ENCODE assay signal across 8 mouse cellular contexts in genomic region chr2:127070435-127070841, GRCm38 (mm10). TPM values are rescaled to one million over a fixed set of nuclear protein-coding genes. Genes with fewer than 3 reads are reported as not detected.
A peak's percentile ranks its signal among the peaks of the same experiment; 100 is the strongest.
DNase-seq lines count a peak whose midpoint lies in the region; ATAC-seq lines count a peak whose summit lies in the region.

TSS of gene Blvra (plus strand) at chr2:127070665.

- peaks cover 10% of the 10 kb centered on the region for H3K4me1 ChIP-seq in lung, embryonic 16.5 days (replicated peaks; ENCODE audit: control insufficient read depth, insufficient read depth, low read length)

- no peaks in the 10 kb centered on the region for H3K27me3 ChIP-seq in lung, embryonic 16.5 days (ENCODE audit: control insufficient read depth, insufficient read depth, low read depth, low read length)

- no peaks in the 10 kb centered on the region for H3K9me3 ChIP-seq in lung, embryonic 16.5 days (ENCODE audit: control insufficient read depth, low read length)

- H3K4me2 ChIP-seq in lung, embryonic 16.5 days (ENCODE audit: low read depth, low read length): peak within 1 kb of the TSS; percentile 78

- peak; percentile 90 for DNase-seq in MEL-GATA-1-ER (ENCODE audit: extremely low read depth, low read depth)
- peak; percentile 80 for DNase-seq in cerebellum, adult 8-10 months
- peak; percentile 96 for DNase-seq in forelimb bud, embryonic 11.5 days (ENCODE audit: low read depth, low spot score)
- peak; percentile 62 for DNase-seq in layer of hippocampus, adult 9-10 months (ENCODE audit: low spot score)
- DNase-seq in ovary, postnatal 10 days (ENCODE audit: low spot score): peak; percentile 63
- peak; percentile 84 to 86 for DNase-seq in thymus, postnatal 10 days (ENCODE audit: low spot score in 2 of 2)

- peak within 1 kb of the TSS; percentile 47 for H3K27ac ChIP-seq in lung, embryonic 16.5 days (ENCODE audit: low read length)

- H3K4me3 ChIP-seq in lung, embryonic 16.5 days (ENCODE audit: low read length): peak within 1 kb of the TSS; percentile 88

- ATAC-seq in hematopoietic stem cell, adult 5-6 weeks (replicated peaks in 1 of 2; ENCODE audit: insufficient read depth in 1 of 2, low FRiP score in 2 of 2, low TSS enrichment in 1 of 2, low read depth in 1 of 2, poor library complexity in 2 of 2, severe bottlenecking in 2 of 2): peak; percentile 100
- ATAC-seq in lung, embryonic 16.5 days (ENCODE audit: low read depth): peak; percentile 100

- 1% methylated on average over 22 of the region's 32 CpGs for WGBS in lung, embryonic 16.5 days

- H3K9ac ChIP-seq in lung, embryonic 16.5 days (ENCODE audit: low read length): peak within 1 kb of the TSS; percentile 91

- 0 out of 2 replicates have a peak, but pooled peaks cover 2% of the 10 kb centered on the region for H3K36me3 ChIP-seq in lung, embryonic 16.5 days (ENCODE audit: control insufficient read depth, insufficient read depth, low read length)

RNA-seq across cellular contexts. Expression of gene Blvra, which starts in this region (rescaled TPM):
- 27.8 and 28.3 TPM in 2 replicates for total RNA-seq in hematopoietic stem cell, adult 5-6 weeks (2017)
- polyA plus RNA-seq in lung, embryonic 16.5 days (2015; fragmentation: Nextera tagmentation; extraction: Ambion mirVana): 51.6 and 55.8 TPM in 2 replicates

Comparison
In these comparisons a context has a peak if more than half of its experiments do, and no peak if none do; other contexts are left out.
1. Peak in every context shown above with its lines: DNase-seq, ATAC-seq, H3K4me3 ChIP-seq and H3K27ac ChIP-seq.